Mouse (Mus musculus) kidney, embryonic 16.5 days (tissue): ENCODE measurements around the gene Rc3h1. TPM values are rescaled to one million over a fixed set of nuclear protein-coding genes. Genes with fewer than 3 reads are reported as not detected.

Experiments
- ATAC-seq: fragments of 200-750 bp; cut with Nextera tagmentation; 2 replicates; pipeline ENCODE4 v1.8.0; 2017; ENCODE audit warnings: moderate TSS enrichment; ENCODE audit not compliant: low FRiP score, low TSS enrichment
- H3K27ac ChIP-seq: fragments of 300-500 bp; sonication (generic); 2 replicates; pipeline ENCODE4 v1.5.1; 2014; ENCODE audit warnings: low read length
- H3K27me3 ChIP-seq: fragments of 300-500 bp; sonication (generic); 2 replicates; pipeline ENCODE4 v1.6.1; 2014; ENCODE audit warnings: low read length, control low read depth, mixed read lengths; ENCODE audit not compliant: insufficient read depth
- H3K36me3 ChIP-seq: fragments of 300-500 bp; sonication (generic); 2 replicates; pipeline ENCODE4 v1.6.1; 2014; ENCODE audit warnings: low read length, control low read depth, mixed read lengths; ENCODE audit not compliant: insufficient read depth
- H3K4me1 ChIP-seq: fragments of 300-500 bp; sonication (generic); 2 replicates; pipeline ENCODE4 v1.6.1; 2014; ENCODE audit warnings: low read length, control low read depth, mixed read lengths; ENCODE audit not compliant: insufficient read depth
- H3K4me2 ChIP-seq: fragments of 300-500 bp; sonication (generic); replicated peaks from 2 replicates; pipeline ENCODE4 v1.6.1; 2014; ENCODE audit warnings: low read depth, low read length
- H3K4me3 ChIP-seq: fragments of 300-500 bp; sonication (generic); 2 replicates; pipeline ENCODE4 v1.5.1; 2014; ENCODE audit warnings: mild to moderate bottlenecking, low read length
- H3K9ac ChIP-seq: fragments of 300-500 bp; sonication (generic); replicated peaks from 2 replicates; pipeline ENCODE4 v1.6.1; 2014; ENCODE audit warnings: low read length
- H3K9me3 ChIP-seq: fragments of 300-500 bp; sonication (generic); 2 replicates; pipeline ENCODE4 v1.6.1; 2016; ENCODE audit warnings: low read length, control low read depth
- WGBS: fragments of 180-500 bp; shearing (Covaris S2); extraction: QIAGEN DNeasy Blood & Tissue Kit; methylation state at CpG from one replicate; pipeline ENCODE4 v1.1.7; 2014; 5-methylcytosine and 5-hydroxymethylcytosine counted together
- polyA plus RNA-seq: library from polyadenylated mRNA; unstranded; fragments of >200 nt; fragmentation: Nextera tagmentation; extraction: Ambion mirVana; gene quantifications from 2 replicates; pipeline ENCODE4 v1.2.1, GENCODE M21; 2015

Rc3h1 gene
- polyA plus RNA-seq, 1 experiment from 2014 or later: 7.0 TPM

- H3K27ac ChIP-seq: no peak overlapping the region
Measured at GRCm38 (mm10) chr1:160931320-160931719, 25.1 kb downstream of the Rc3h1 start.

GRCm38 (mm10) chr1:160933896-160934482, 27.8 kb downstream of the Rc3h1 start:
- Histone ChIP-seq H3K36me3 (peaks cover 16% of the 10 kb centered on the region), H3K4me1 (no peaks in the 10 kb centered on the region), H3K27me3 (no peaks in the 10 kb centered on the region), H3K27ac (no peak overlapping the region), H3K4me2 (no peak overlapping the region), H3K9ac (no peak overlapping the region), H3K4me3 (no peak overlapping the region), H3K9me3 (no peaks in the 10 kb centered on the region)
- ATAC-seq: no peak
- WGBS: 71% methylated on average over 4 of the region's 4 CpGs

More at GRCm38 (mm10) chr1:160931320-160931719, 25.1 kb downstream of the Rc3h1 start:
- H3K4me1 ChIP-seq: no peaks in the 10 kb centered on the region
- no peak overlapping the region for H3K4me3 ChIP-seq
- peaks cover 13% of the 10 kb centered on the region for H3K36me3 ChIP-seq
- no peaks in the 10 kb centered on the region for H3K27me3 ChIP-seq
- no peak overlapping the region for H3K9ac ChIP-seq
- ATAC-seq: no peak
- H3K9me3 ChIP-seq: no peaks in the 10 kb centered on the region
- no peak overlapping the region for H3K4me2 ChIP-seq

GRCm38 (mm10) chr1:160935551-160935950, 29.3 kb downstream of the Rc3h1 start:
- 89% methylated on average over 6 of the region's 6 CpGs for WGBS
- Histone ChIP-seq H3K4me2 (no peak overlapping the region), H3K9ac (no peak overlapping the region), H3K27me3 (no peaks in the 10 kb centered on the region), H3K27ac (no peak overlapping the region), H3K36me3 (peaks cover 20% of the 10 kb centered on the region), H3K9me3 (no peaks in the 10 kb centered on the region), H3K4me3 (no peak overlapping the region), H3K4me1 (no peaks in the 10 kb centered on the region)
- ATAC-seq: no peak

- H3K27ac ChIP-seq: no peak overlapping the region
- H3K4me1 ChIP-seq: no peaks in the 10 kb centered on the region
- 94% methylated on average over 7 of the region's 7 CpGs for WGBS
- H3K4me3 ChIP-seq: no peak overlapping the region
- ATAC-seq: no peak
- no peak overlapping the region for H3K4me2 ChIP-seq
- H3K27me3 ChIP-seq: no peaks in the 10 kb centered on the region
- H3K9me3 ChIP-seq: no peaks in the 10 kb centered on the region
- H3K36me3 ChIP-seq: peaks cover 56% of the 10 kb centered on the region
- H3K9ac ChIP-seq: no peak overlapping the region
Measured at GRCm38 (mm10) chr1:160963199-160963598, 57.0 kb downstream of the Rc3h1 start.

GRCm38 (mm10) chr1:160967268-160967667, 61.0 kb downstream of the Rc3h1 start:
- WGBS: 69% methylated on average over 1 of the region's 1 CpGs
- H3K9ac ChIP-seq: no peak overlapping the region
- no peak overlapping the region for H3K27ac ChIP-seq
- no peak overlapping the region for H3K4me2 ChIP-seq
- peaks cover 48% of the 10 kb centered on the region for H3K36me3 ChIP-seq
- H3K9me3 ChIP-seq: no peaks in the 10 kb centered on the region
- H3K4me1 ChIP-seq: no peaks in the 10 kb centered on the region
- no peak for ATAC-seq
- H3K4me3 ChIP-seq: no peak overlapping the region
- H3K27me3 ChIP-seq: no peaks in the 10 kb centered on the region

- Histone ChIP-seq H3K9me3 (no peaks in the 10 kb centered on the region), H3K4me2 (no peak overlapping the region), H3K27me3 (no peaks in the 10 kb centered on the region), H3K4me1 (no peaks in the 10 kb centered on the region), H3K36me3 (peaks cover 36% of the 10 kb centered on the region), H3K9ac (no peak overlapping the region), H3K4me3 (no peak overlapping the region), H3K27ac (no peak overlapping the region)
- ATAC-seq: no peak
- WGBS: 62% methylated on average over 5 of the region's 5 CpGs
Measured at GRCm38 (mm10) chr1:160968643-160969042, 62.4 kb downstream of the Rc3h1 start.

GRCm38 (mm10) chr1:160978071-160978735, 72.0 kb downstream of the Rc3h1 start, which contains the start of gene Serpinc1:
Serpinc1 (plus strand) TSS chr1:160978585.
- Histone ChIP-seq H3K4me3 (no peak within 1 kb of the TSS), H3K9ac (no peak within 1 kb of the TSS), H3K9me3 (no peaks in the 10 kb centered on the region), H3K4me2 (no peak within 1 kb of the TSS), H3K27ac (no peak within 1 kb of the TSS), H3K27me3 (no peaks in the 10 kb centered on the region), H3K36me3 (0 out of 2 replicates have a peak, but pooled peaks cover 4% of the 10 kb centered on the region), H3K4me1 (peaks cover 9% of the 10 kb centered on the region)
- no peak for ATAC-seq
- 90% methylated on average over 4 of the region's 4 CpGs for WGBS

GRCm38 (mm10) chr1:160980021-160980420, 73.8 kb downstream of the Rc3h1 start:
- no peaks in the 10 kb centered on the region for H3K9me3 ChIP-seq
- 56% methylated on average over 5 of the region's 5 CpGs for WGBS
- H3K27ac ChIP-seq: no peak overlapping the region
- no peak overlapping the region for H3K9ac ChIP-seq
- H3K4me3 ChIP-seq: no peak overlapping the region
- ATAC-seq: no peak
- H3K4me2 ChIP-seq: no peak overlapping the region
- H3K4me1 ChIP-seq: peaks cover 9% of the 10 kb centered on the region
- 0 out of 2 replicates have a peak, but pooled peaks cover 4% of the 10 kb centered on the region for H3K36me3 ChIP-seq
- H3K27me3 ChIP-seq: no peaks in the 10 kb centered on the region

- H3K9me3 ChIP-seq: no peaks in the 10 kb centered on the region
- no peak overlapping the region for H3K4me3 ChIP-seq
- no peaks in the 10 kb centered on the region for H3K36me3 ChIP-seq
- H3K4me2 ChIP-seq: no peak overlapping the region
- peaks cover 9% of the 10 kb centered on the region for H3K4me1 ChIP-seq
- WGBS: 37% methylated on average over 8 of the region's 8 CpGs
- H3K27me3 ChIP-seq: no peaks in the 10 kb centered on the region
- H3K27ac ChIP-seq: no peak overlapping the region
- peak; percentile 69; the same call in 1 of the 2 replicates for ATAC-seq
- H3K9ac ChIP-seq: no peak overlapping the region
Measured at GRCm38 (mm10) chr1:160980537-160981234, 74.5 kb downstream of the Rc3h1 start.

- H3K27ac ChIP-seq: no peak overlapping the region
- WGBS: 72% methylated on average over 4 of the region's 4 CpGs
- H3K4me3 ChIP-seq: no peak overlapping the region
- H3K27me3 ChIP-seq: no peaks in the 10 kb centered on the region
- no peak for ATAC-seq
- no peak overlapping the region for H3K4me2 ChIP-seq
- H3K36me3 ChIP-seq: no peaks in the 10 kb centered on the region
- H3K4me1 ChIP-seq: peaks cover 9% of the 10 kb centered on the region
- H3K9me3 ChIP-seq: no peaks in the 10 kb centered on the region
- H3K9ac ChIP-seq: no peak overlapping the region
Measured at GRCm38 (mm10) chr1:160981337-160981736, 75.1 kb downstream of the Rc3h1 start.
